Mouse (Mus musculus) C2C12 (cell line): ENCODE measurements around the gene Cic. TPM values are rescaled to one million over a fixed set of nuclear protein-coding genes. Genes with fewer than 3 reads are reported as not detected.

Experiments
- H3K27me3 ChIP-seq: one replicate; pipeline ENCODE4 v1.6.1; 2011; ENCODE audit not compliant: control insufficient read depth, insufficient read depth, insufficient read length
- H3K36me3 ChIP-seq: one replicate; pipeline ENCODE4 v1.6.1; 2011; ENCODE audit not compliant: control insufficient read depth, insufficient read depth
- H3K4me3 ChIP-seq: one replicate; pipeline ENCODE4 v1.5.1; 2011; ENCODE audit warnings: mild to moderate bottlenecking, control low read depth; ENCODE audit not compliant: poor library complexity, insufficient read depth, severe bottlenecking
- H3K79me2 ChIP-seq: one replicate; pipeline ENCODE4 v1.6.1; 2011; ENCODE audit not compliant: control insufficient read depth, insufficient read depth
- H3K79me3 ChIP-seq: one replicate; pipeline ENCODE4 v1.6.1; 2011; ENCODE audit warnings: low read depth, control low read depth
- H3ac ChIP-seq: one replicate; pipeline ENCODE3; 2011; ENCODE audit warnings: low read depth; ENCODE audit not compliant: control insufficient read depth, insufficient read length
- CEBPB ChIP-seq: IDR thresholded peaks from one replicate; pipeline ENCODE4 v1.6.1; 2011; ENCODE audit warnings: low read depth, mild to moderate bottlenecking, control low read depth, moderate library complexity
- CTCF ChIP-seq: IDR thresholded peaks from one replicate; pipeline ENCODE4 v1.5.1; 2011; ENCODE audit not compliant: control insufficient read depth, insufficient read depth, insufficient read length
- FOSL1 ChIP-seq: IDR thresholded peaks from one replicate; pipeline ENCODE4 v1.8.0; 2011; ENCODE audit warnings: mild to moderate bottlenecking, low read length; ENCODE audit not compliant: poor library complexity, insufficient read depth, severe bottlenecking
- MAX ChIP-seq: IDR thresholded peaks from one replicate; pipeline ENCODE4 v1.6.1; 2011; ENCODE audit warnings: mild to moderate bottlenecking, control low read depth
- MYOD1 ChIP-seq: IDR thresholded peaks from one replicate; pipeline ENCODE4 v1.6.1; 2011; ENCODE audit warnings: low read depth; ENCODE audit not compliant: control insufficient read depth, insufficient read length
- MYOG ChIP-seq: IDR thresholded peaks from one replicate; pipeline ENCODE4 v1.6.1; 2011; ENCODE audit not compliant: control insufficient read depth, insufficient read length; ENCODE audit errors: extremely low read depth
- USF1 ChIP-seq: IDR thresholded peaks from one replicate; pipeline ENCODE4 v1.6.1; 2011; ENCODE audit warnings: low read depth, mild to moderate bottlenecking, control low read depth, moderate library complexity
- polyA plus RNA-seq: library from polyadenylated mRNA; unstranded; fragments of >200 nt; fragmentation: generic; extraction: Trizol; gene quantifications from one replicate; pipeline ENCODE4 v1.2.1, GENCODE M21; 2012; ENCODE audit warnings: missing spikeins

The Cic gene
- polyA plus RNA-seq, 1 experiment = 79.5 TPM

- H3K36me3 ChIP-seq = no peaks in the 10 kb centered on the region
- H3ac ChIP-seq = peak overlapping the region; percentile 92
- peaks cover 12% of the 10 kb centered on the region for H3K79me3 ChIP-seq
- TF ChIP-seq USF1 (no peak), CTCF (peak; percentile 2)
- H3K27me3 ChIP-seq = no peaks in the 10 kb centered on the region
- peaks cover 23% of the 10 kb centered on the region for H3K79me2 ChIP-seq
- H3K4me3 ChIP-seq = peak overlapping the region; percentile 25
Measured at GRCm38 (mm10) chr7:25279076-25279860, 11.8 kb downstream of the Cic start.

- Histone ChIP-seq H3K79me2 (peaks cover 31% of the 10 kb centered on the region), H3K27me3 (no peaks in the 10 kb centered on the region)
- TF ChIP-seq MYOD1 = no peak
- no peak for TF ChIP-seq CEBPB
- no peak for TF ChIP-seq MYOG
- TF ChIP-seq CTCF = no peak
- TF ChIP-seq FOSL1 = peak; percentile 42
- TF ChIP-seq USF1 = no peak
- TF ChIP-seq MAX = peak; percentile 11
Measured at GRCm38 (mm10) chr7:25279861-25280791, 12.6 kb downstream of the Cic start.

GRCm38 (mm10) chr7:25281166-25281733, 13.7 kb downstream of the Cic start:
- no peak for TF ChIP-seq CTCF
- no peak for TF ChIP-seq MAX
- no peak for TF ChIP-seq FOSL1
- TF ChIP-seq CEBPB = no peak
- no peak for TF ChIP-seq USF1
- TF ChIP-seq MYOG = no peak
- TF ChIP-seq MYOD1 = no peak
- Histone ChIP-seq H3K4me3 (no peak overlapping the region), H3K79me2 (peaks cover 32% of the 10 kb centered on the region), H3K36me3 (peaks cover 13% of the 10 kb centered on the region), H3K27me3 (no peaks in the 10 kb centered on the region), H3ac (peak overlapping the region; percentile 2), H3K79me3 (peaks cover 17% of the 10 kb centered on the region)

More at GRCm38 (mm10) chr7:25279861-25280791, 12.6 kb downstream of the Cic start:
- Histone ChIP-seq H3K4me3 (peak overlapping the region; percentile 25), H3ac (peak overlapping the region; percentile 92), H3K79me3 (peaks cover 16% of the 10 kb centered on the region), H3K36me3 (peaks cover 2% of the 10 kb centered on the region)

- no peaks in the 10 kb centered on the region for H3K27me3 ChIP-seq
- no peak for TF ChIP-seq USF1
- no peak for TF ChIP-seq MAX
- TF ChIP-seq FOSL1 = no peak
- no peak for TF ChIP-seq CEBPB
- TF ChIP-seq CTCF = no peak
- TF ChIP-seq MYOD1 = no peak
- TF ChIP-seq MYOG = no peak
- peaks cover 19% of the 10 kb centered on the region for H3K36me3 ChIP-seq
Measured at GRCm38 (mm10) chr7:25281734-25282601, 14.5 kb downstream of the Cic start.

GRCm38 (mm10) chr7:25282731-25283211, 15.3 kb downstream of the Cic start:
- Histone ChIP-seq H3K36me3 (peaks cover 25% of the 10 kb centered on the region), H3K4me3 (peak overlapping the region; percentile 43), H3ac (peak overlapping the region; percentile 93), H3K27me3 (no peaks in the 10 kb centered on the region), H3K79me3 (peaks cover 18% of the 10 kb centered on the region), H3K79me2 (peaks cover 27% of the 10 kb centered on the region)
- TF ChIP-seq USF1 = no peak
- no peak for TF ChIP-seq MYOG
- TF ChIP-seq MYOD1 = no peak
- TF ChIP-seq FOSL1 = no peak
- no peak for TF ChIP-seq MAX
- TF ChIP-seq CEBPB = no peak
- TF ChIP-seq CTCF = no peak

More at GRCm38 (mm10) chr7:25281734-25282601, 14.5 kb downstream of the Cic start:
- H3K4me3 ChIP-seq = peak overlapping the region; percentile 43
- H3K79me3 ChIP-seq = peaks cover 18% of the 10 kb centered on the region
- H3K79me2 ChIP-seq = peaks cover 32% of the 10 kb centered on the region
- peak overlapping the region; percentile 73 for H3ac ChIP-seq
